ENCODE assay signal across 21 mouse cellular contexts in the genomic region with DNA sequence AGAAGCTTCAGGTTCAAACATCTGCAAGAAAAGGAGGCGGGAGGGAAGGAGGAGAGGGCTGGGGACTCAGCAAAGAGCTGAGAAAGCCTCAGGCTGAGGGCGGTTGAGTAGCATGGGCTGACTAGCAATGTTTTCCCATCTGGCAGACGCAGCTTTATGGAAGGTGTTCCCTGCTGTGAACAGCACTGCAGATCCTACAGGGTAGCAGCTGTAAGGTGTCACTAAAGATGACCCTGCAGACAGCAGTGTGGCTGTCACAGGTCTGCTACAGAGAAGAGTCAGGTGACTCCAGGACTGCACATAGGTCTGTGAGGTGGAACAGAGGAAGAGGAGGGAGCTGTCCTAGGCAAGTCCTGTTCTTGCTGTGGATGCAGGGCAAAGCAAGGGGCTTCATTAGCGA. TPM values are rescaled to one million over a fixed set of nuclear protein-coding genes. Genes with fewer than 3 reads are reported as not detected.
DNase-seq lines count a peak whose midpoint lies in the region; ATAC-seq and TF ChIP-seq lines count a peak whose summit lies in the region.
"Had no signal": no experiment of that assay in that cellular context is flagged by ENCODE, and none has a peak within 500 bp of the region (broad histone marks: within the 10 kb centered on the region; RNA-seq: fewer than 3 reads in every experiment).

No protein-coding gene starts in this region.

- peak; percentile 13 for DNase-seq in embryo, embryonic 10 days (ENCODE audit: low spot score)
- DNase-seq in embryo, embryonic 9.5 days (ENCODE audit: extremely low spot score) = no peak
- DNase-seq in heart, adult 11 months = peak; percentile 76
- DNase-seq in hindbrain, postnatal 0 days (ENCODE audit: low spot score) = peak; percentile 24
- DNase-seq in spleen, postnatal 10 days (ENCODE audit: low spot score in 2 of 2) = no peak
- DNase-seq in gastrocnemius, postnatal 14 days = no peak
- DNase-seq: adrenal gland, postnatal 25 days; cerebellum, adult 8-10 months; heart, postnatal 14 days; kidney, adult 8-10 months; kidney, postnatal 14 days; layer of hippocampus, postnatal 36 days; thymus, adult 2 months had no signal

- 42% methylated on average over 4 of the region's 4 CpGs for WGBS in heart, embryonic 11.5 days (ENCODE audit: insufficient replicate concordance)
- WGBS in hindbrain, postnatal 0 days = 40% methylated on average over 4 of the region's 4 CpGs

- ATAC-seq in heart, embryonic 11.5 days (replicated peaks; ENCODE audit: insufficient number of reproducible peaks, low FRiP score, low TSS enrichment) = no peak
- peak; percentile 59; the same call in 1 of the 2 replicates for ATAC-seq in hindbrain, postnatal 0 days
- ATAC-seq: lung, postnatal 0 days had no signal

- intact Hi-C loops in gastrocnemius, postnatal 14 days (cut with DNase I; ENCODE audit: low total_unique reads) = no loop called here

- TF ChIP-seq CTCF in E14TG2a.4 (conservative IDR thresholded peaks at IDR 0.05; ENCODE audit: low read length) = no peak
- no peak for TF ChIP-seq CTCF in hindbrain, postnatal 0 days (IDR thresholded peaks at IDR 0.05; ENCODE audit: low read depth)

- H3K4me2 ChIP-seq in heart, embryonic 11.5 days = no peak overlapping the region
- H3K4me2 ChIP-seq in hindbrain, postnatal 0 days (ENCODE audit: low read depth, low read length) = no peak overlapping the region
- H3K4me2 ChIP-seq: embryonic facial prominence, embryonic 15.5 days; heart, embryonic 12.5 days; limb, embryonic 13.5 days; liver, embryonic 15.5 days had no signal

- H3K9ac ChIP-seq in heart, embryonic 11.5 days (ENCODE audit: low read depth, low read length) = no peak overlapping the region
- no peak overlapping the region for H3K9ac ChIP-seq in hindbrain, postnatal 0 days (replicated peaks; ENCODE audit: low read length)
- H3K9ac ChIP-seq: embryonic facial prominence, embryonic 15.5 days; heart, embryonic 12.5 days; limb, embryonic 13.5 days; liver, embryonic 15.5 days had no signal

- H3K4me1 ChIP-seq in heart, embryonic 11.5 days (ENCODE audit: control insufficient read depth, insufficient read depth, low read length) = no peaks in the 10 kb centered on the region
- peaks cover 13% of the 10 kb centered on the region for H3K4me1 ChIP-seq in E14TG2a.4 (replicated peaks; ENCODE audit: low read depth, low read length)
- H3K4me1 ChIP-seq in hindbrain, postnatal 0 days (ENCODE audit: insufficient read depth, low read length) = no peaks in the 10 kb centered on the region
- H3K4me1 ChIP-seq: embryonic facial prominence, embryonic 15.5 days; heart, embryonic 12.5 days; limb, embryonic 13.5 days; liver, embryonic 15.5 days had no signal

- no peaks in the 10 kb centered on the region for H3K9me3 ChIP-seq in heart, embryonic 11.5 days (replicated peaks; ENCODE audit: control insufficient read depth, low read length)
- H3K9me3 ChIP-seq in E14TG2a.4 (ENCODE audit: low read length) = peaks cover 5% of the 10 kb centered on the region; the same call in 1 of the 2 replicates
- H3K9me3 ChIP-seq in hindbrain, postnatal 0 days (ENCODE audit: low read length) = no peaks in the 10 kb centered on the region
- H3K9me3 ChIP-seq: embryonic facial prominence, embryonic 15.5 days; limb, embryonic 13.5 days; liver, embryonic 15.5 days had no signal

- H3K27ac ChIP-seq in heart, embryonic 11.5 days (ENCODE audit: low read depth, low read length) = no peak overlapping the region
- H3K27ac ChIP-seq in hindbrain, postnatal 0 days = no peak overlapping the region
- H3K27ac ChIP-seq: embryonic facial prominence, embryonic 15.5 days; layer of hippocampus, adult 2 months; limb, embryonic 13.5 days; liver, embryonic 15.5 days had no signal

- H3K4me3 ChIP-seq in heart, embryonic 11.5 days (ENCODE audit: low read depth, low read length) = no peak overlapping the region
- 0 out of 2 replicates have a peak overlapping the region, but pooled peaks have one; percentile 10 for H3K4me3 ChIP-seq in E14TG2a.4 (replicated peaks; ENCODE audit: low read length)
- no peak overlapping the region for H3K4me3 ChIP-seq in hindbrain, postnatal 0 days (ENCODE audit: low read length)
- H3K4me3 ChIP-seq: embryonic facial prominence, embryonic 15.5 days; heart, embryonic 12.5 days; layer of hippocampus, adult 2 months; limb, embryonic 13.5 days; liver, embryonic 15.5 days had no signal

- H3K36me3 ChIP-seq in heart, embryonic 11.5 days (ENCODE audit: control insufficient read depth, insufficient read depth, low read length) = no peaks in the 10 kb centered on the region
- H3K36me3 ChIP-seq in E14TG2a.4 (ENCODE audit: insufficient read depth, low read length) = no peaks in the 10 kb centered on the region
- H3K36me3 ChIP-seq in hindbrain, postnatal 0 days (ENCODE audit: insufficient read depth, low read length) = no peaks in the 10 kb centered on the region
- H3K36me3 ChIP-seq: embryonic facial prominence, embryonic 15.5 days; heart, embryonic 12.5 days; limb, embryonic 13.5 days; liver, embryonic 15.5 days had no signal

- no peaks in the 10 kb centered on the region for H3K27me3 ChIP-seq in heart, embryonic 11.5 days (ENCODE audit: control insufficient read depth, insufficient read depth, low read length)
- peaks cover 10% of the 10 kb centered on the region; the same call in 1 of the 2 replicates for H3K27me3 ChIP-seq in E14TG2a.4 (ENCODE audit: insufficient read depth, low read length)
- H3K27me3 ChIP-seq in hindbrain, postnatal 0 days (ENCODE audit: insufficient read depth, low read length) = no peaks in the 10 kb centered on the region
- H3K27me3 ChIP-seq: embryonic facial prominence, embryonic 15.5 days; heart, embryonic 12.5 days; limb, embryonic 13.5 days; liver, embryonic 15.5 days had no signal

RNA-seq across cellular contexts. Expression of gene Dok5, which starts 11.2 kb away (rescaled TPM):
- polyA plus RNA-seq in heart, embryonic 11.5 days (2014; fragmentation: Nextera tagmentation; extraction: Ambion mirVana) = 6.9 and 7.8 TPM in 2 replicates
- 29.7 and 34.9 TPM in 2 replicates for total RNA-seq in hindbrain, postnatal 0 days (2014; rRNA removed)
- 32.6 and 38.0 TPM in 2 replicates for polyA plus RNA-seq in hindbrain, postnatal 0 days (2015; fragmentation: Nextera tagmentation; extraction: Ambion mirVana)
- total RNA-seq in gastrocnemius, postnatal 14 days (2021) = 10 to 100 TPM; 13.6 to 17.0 TPM

Comparison
In these comparisons a context has a peak if more than half of its experiments do, and no peak if none do; other contexts are left out.
1. DNase-seq: peak in embryo, embryonic 10 days (single experiment), heart, adult 11 months (single experiment) and hindbrain, postnatal 0 days (single experiment); none in embryo, embryonic 9.5 days (single experiment), spleen, postnatal 10 days (0 of 2) and gastrocnemius, postnatal 14 days (single experiment).